Mouse (Mus musculus) CH12.LX (cell line): ENCODE data around the gene Uhrf1bp1. TPM values are rescaled to one million over a fixed set of nuclear protein-coding genes. Genes with fewer than 3 reads are reported as not detected.

Source experiments
- DNase-seq: peaks from one replicate; pipeline ENCODE4 v3.0.0-alpha.2; 2013; ENCODE audit errors: extremely low read depth
- H3K27ac ChIP-seq: 2 replicates; pipeline ENCODE4 v1.5.1; 2012; ENCODE audit warnings: low read depth, mild to moderate bottlenecking, control low read depth, moderate library complexity; ENCODE audit not compliant: insufficient read depth
- H3K27me3 ChIP-seq: replicated peaks from 2 replicates; pipeline ENCODE3; 2012; ENCODE audit warnings: inconsistent platforms
- H3K36me3 ChIP-seq, 2 experiments: replicated peaks in 1 of 2; 2 replicates each; pipeline versions ENCODE3 to v1.6.1; 2012; ENCODE audit warnings: inconsistent platforms in 1 of 2, low read length in 1 of 2, mild to moderate bottlenecking in 1 of 2, mixed read lengths in 1 of 2, moderate library complexity in 1 of 2; ENCODE audit not compliant: control insufficient read depth in 1 of 2, insufficient read depth in 1 of 2
- H3K4me1 ChIP-seq, 2 experiments: 2 replicates each; pipeline ENCODE4 v1.6.1; 2012; ENCODE audit warnings: inconsistent platforms in 1 of 2, moderate library complexity in 1 of 2; ENCODE audit not compliant: insufficient read depth in 2 of 2, control insufficient read depth in 1 of 2
- H3K4me2 ChIP-seq: 2 replicates; pipeline ENCODE4 v1.6.1; 2012; ENCODE audit warnings: low read depth, mild to moderate bottlenecking, control low read depth; ENCODE audit not compliant: poor library complexity, insufficient read depth, severe bottlenecking
- H3K4me3 ChIP-seq, 3 experiments: fragments of 150-350 bp in 1 of 3; sonication (generic) in 1 of 3; replicated peaks in 1 of 3; 2 replicates each; pipeline versions ENCODE3 to v1.5.1; 2011 to 2012; ENCODE audit warnings: low read depth in 2 of 3, low read length in 2 of 3, mild to moderate bottlenecking in 2 of 3, moderate library complexity in 2 of 3, control low read depth in 1 of 3, improper control_type of control experiment in 1 of 3, inconsistent platforms in 1 of 3, mixed read lengths in 1 of 3; ENCODE audit not compliant: poor library complexity in 1 of 3
- H3K79me2 ChIP-seq: replicated peaks from 2 replicates; pipeline ENCODE4 v1.6.1; 2012; ENCODE audit warnings: mild to moderate bottlenecking, moderate library complexity; ENCODE audit not compliant: control insufficient read depth, poor library complexity, insufficient read depth, severe bottlenecking; ENCODE audit errors: extremely low read depth
- H3K9ac ChIP-seq: 2 replicates; pipeline ENCODE4 v1.6.1; 2012; ENCODE audit warnings: low read depth, mild to moderate bottlenecking, control low read depth, moderate library complexity; ENCODE audit not compliant: insufficient read depth
- H3K9me3 ChIP-seq: replicated peaks from 2 replicates; pipeline ENCODE3; 2012; ENCODE audit warnings: low read length, inconsistent platforms, mixed read lengths
- BHLHE40 ChIP-seq: IDR thresholded peaks from 2 replicates; pipeline ENCODE4 v1.6.1; 2011; ENCODE audit warnings: mild to moderate bottlenecking, low read depth, low read length, improper control_type of control experiment
- CHD1 ChIP-seq: IDR thresholded peaks from 2 replicates; pipeline ENCODE4 v1.6.1; 2012; ENCODE audit warnings: low read depth, low read length, improper control_type of control experiment, inconsistent platforms
- CTCF ChIP-seq, 2 experiments: IDR thresholded peaks in 1 of 2; conservative IDR thresholded peaks in 1 of 2; 2 replicates each; pipeline ENCODE4 v1.5.1; 2011 to 2012; ENCODE audit warnings: low read depth in 2 of 2, low read length in 2 of 2, improper control_type of control experiment in 1 of 2, inconsistent platforms in 1 of 2, mild to moderate bottlenecking in 1 of 2, moderate library complexity in 1 of 2
- EP300 ChIP-seq: IDR thresholded peaks from 2 replicates; pipeline ENCODE4 v1.6.1; 2011; ENCODE audit warnings: low read length, improper control_type of control experiment
- ETS1 ChIP-seq: conservative IDR thresholded peaks from 2 replicates; pipeline ENCODE4 v1.6.1; 2012; ENCODE audit warnings: low read depth, mild to moderate bottlenecking, inconsistent platforms, low read length, improper control_type of control experiment, moderate library complexity
- GABPA ChIP-seq: IDR thresholded peaks from 2 replicates; pipeline ENCODE4 v1.6.1; 2012; ENCODE audit warnings: low read depth, low read length, improper control_type of control experiment, inconsistent platforms; ENCODE audit not compliant: insufficient replicate concordance
- IRF4 ChIP-seq: IDR thresholded peaks from 2 replicates; pipeline ENCODE4 v1.6.1; 2014; ENCODE audit warnings: low read depth, mild to moderate bottlenecking, inconsistent platforms, low read length, improper control_type of control experiment
- KAT2A ChIP-seq: IDR thresholded peaks from 2 replicates; pipeline ENCODE4 v1.6.1; 2012; ENCODE audit warnings: low read length, improper control_type of control experiment, inconsistent platforms; ENCODE audit not compliant: insufficient replicate concordance
- MAFK ChIP-seq: IDR thresholded peaks from 2 replicates; pipeline ENCODE4 v1.6.1; 2011; ENCODE audit warnings: low read length, improper control_type of control experiment; ENCODE audit not compliant: insufficient replicate concordance
- MAX ChIP-seq: IDR thresholded peaks from 2 replicates; pipeline ENCODE4 v1.6.1; 2011; ENCODE audit warnings: low read length, improper control_type of control experiment
- MAZ ChIP-seq: IDR thresholded peaks from 2 replicates; pipeline ENCODE4 v1.6.1; 2012; ENCODE audit warnings: low read depth, mild to moderate bottlenecking, inconsistent platforms, low read length, improper control_type of control experiment, moderate library complexity
- MXI1 ChIP-seq: IDR thresholded peaks from 2 replicates; pipeline ENCODE4 v1.6.1; 2011; ENCODE audit warnings: mild to moderate bottlenecking, low read depth, low read length, improper control_type of control experiment
- MYC ChIP-seq: IDR thresholded peaks from 2 replicates; pipeline ENCODE4 v1.6.1; 2011; ENCODE audit warnings: low read depth, mild to moderate bottlenecking, improper control_type of control experiment, low read length
- NELFE ChIP-seq: IDR thresholded peaks from 2 replicates; pipeline ENCODE4 v1.6.1; 2011; ENCODE audit warnings: low read depth, low read length, improper control_type of control experiment
- NRF1 ChIP-seq: IDR thresholded peaks from 2 replicates; pipeline ENCODE4 v1.6.1; 2014; ENCODE audit warnings: low read depth, mild to moderate bottlenecking, inconsistent platforms, low read length, improper control_type of control experiment, moderate library complexity
- PAX5 ChIP-seq: IDR thresholded peaks from 2 replicates; pipeline ENCODE4 v1.6.1; 2012; ENCODE audit warnings: low read length, inconsistent platforms, mixed read lengths
- POLR2AphosphoS2 ChIP-seq: IDR thresholded peaks from 2 replicates; pipeline ENCODE4 v1.6.1; 2011; ENCODE audit warnings: low read depth, low read length, improper control_type of control experiment
- RCOR1 ChIP-seq: conservative IDR thresholded peaks from 2 replicates; pipeline ENCODE4 v1.6.1; 2012; ENCODE audit warnings: low read depth, mild to moderate bottlenecking, inconsistent platforms, low read length, improper control_type of control experiment
- SIN3A ChIP-seq: IDR thresholded peaks from 2 replicates; pipeline ENCODE4 v1.6.1; 2012; ENCODE audit warnings: low read length, improper control_type of control experiment, inconsistent platforms
- UBTF ChIP-seq: IDR thresholded peaks from 2 replicates; pipeline ENCODE4 v1.6.1; 2012; ENCODE audit warnings: low read depth, mild to moderate bottlenecking, inconsistent platforms, low read length, improper control_type of control experiment, moderate library complexity
- USF1 ChIP-seq: IDR thresholded peaks from 2 replicates; pipeline ENCODE4 v1.6.1; 2014; ENCODE audit warnings: low read depth, mild to moderate bottlenecking, inconsistent platforms, low read length, improper control_type of control experiment
- ZC3H11A ChIP-seq: IDR thresholded peaks from 2 replicates; pipeline ENCODE4 v1.6.1; 2012; ENCODE audit warnings: low read depth, mild to moderate bottlenecking, inconsistent platforms, low read length, improper control_type of control experiment
- ZNF384 ChIP-seq: IDR thresholded peaks from 2 replicates; pipeline ENCODE4 v1.6.1; 2012; ENCODE audit warnings: low read depth, low read length, improper control_type of control experiment, inconsistent platforms
- dilution Hi-C: fragments of 300-500 bp; cut with MboI; formaldehyde crosslinking; loops from 2 replicates; pipeline ENCODE4 v1.14.3; 2020; ENCODE audit warnings: low sequenced_read_pairs; ENCODE audit not compliant: extremely low pct_unique_long_range_greater_than_20kb, extremely low pct_ligation_motif_present
- in situ Hi-C: fragments of 300-500 bp; cut with MboI; formaldehyde crosslinking; loops from 3 replicates; pipeline ENCODE4 v1.14.3; 2019; ENCODE audit warnings: low sequenced_read_pairs, low pct_ligation_motif_present, low pct_unique_long_range_greater_than_20kb, mixed read lengths
- polyA plus RNA-seq: library from polyadenylated mRNA; unstranded; fragments of >175 nt; gene quantifications from 2 replicates; pipeline ENCODE4 v1.2.1, GENCODE M21; 2012; ENCODE audit warnings: low read depth; ENCODE audit not compliant: insufficient read length
- total RNA-seq, 2 experiments: library from RNA; depleted of rRNA; stranded (reverse); fragments of 300-350 nt in 1 of 2; fragments of >200 nt in 1 of 2; gene quantifications; 2 replicates each; pipeline ENCODE4 v1.2.3; 2012 to 2014

Gene Uhrf1bp1
- total and polyA plus RNA-seq, 3 experiments: 6.0 to 13.6 (median 13.1) TPM

- in situ Hi-C loops (no loop called here), dilution Hi-C loops (no loop called here)
- peaks cover 0 to 7% of the 10 kb centered on the region in 2 experiments for H3K36me3 ChIP-seq
- no peaks in the 10 kb centered on the region for H3K9me3 ChIP-seq
- no peak overlapping the region for H3K4me2 ChIP-seq
- no peak for TF ChIP-seq MAZ
- TF ChIP-seq BHLHE40: no peak
- TF ChIP-seq EP300: no peak
- TF ChIP-seq POLR2AphosphoS2: no peak
- no peak for TF ChIP-seq SIN3A
- TF ChIP-seq MAX: no peak
- no peak for TF ChIP-seq GABPA
- no peak for TF ChIP-seq MXI1
- TF ChIP-seq IRF4: no peak
- no peak for TF ChIP-seq UBTF
- no peak for TF ChIP-seq ZC3H11A
- no peak for TF ChIP-seq CTCF (conservative IDR thresholded peaks at IDR 0.05 in 1 of 2, IDR thresholded peaks at IDR 0.05 in 1 of 2; ENCODE audit: low read depth in 2 of 2, low read length in 2 of 2)
- no peak for TF ChIP-seq KAT2A
- no peak for TF ChIP-seq PAX5
- TF ChIP-seq, all 38 proteins: peak for 0
- Histone ChIP-seq H3K79me2 (no peaks in the 10 kb centered on the region), H3K4me3 (no peak overlapping the region), H3K9ac (no peak overlapping the region), H3K27me3 (no peaks in the 10 kb centered on the region), H3K27ac (no peak overlapping the region), H3K4me1 (no peaks in the 10 kb centered on the region; a peak in 1 of 4 replicates)
- no peak for DNase-seq
These were observed 78.8 kb downstream of the Uhrf1bp1 start for GRCm38 (mm10) chr17:27935091-27935490.

DNA sequence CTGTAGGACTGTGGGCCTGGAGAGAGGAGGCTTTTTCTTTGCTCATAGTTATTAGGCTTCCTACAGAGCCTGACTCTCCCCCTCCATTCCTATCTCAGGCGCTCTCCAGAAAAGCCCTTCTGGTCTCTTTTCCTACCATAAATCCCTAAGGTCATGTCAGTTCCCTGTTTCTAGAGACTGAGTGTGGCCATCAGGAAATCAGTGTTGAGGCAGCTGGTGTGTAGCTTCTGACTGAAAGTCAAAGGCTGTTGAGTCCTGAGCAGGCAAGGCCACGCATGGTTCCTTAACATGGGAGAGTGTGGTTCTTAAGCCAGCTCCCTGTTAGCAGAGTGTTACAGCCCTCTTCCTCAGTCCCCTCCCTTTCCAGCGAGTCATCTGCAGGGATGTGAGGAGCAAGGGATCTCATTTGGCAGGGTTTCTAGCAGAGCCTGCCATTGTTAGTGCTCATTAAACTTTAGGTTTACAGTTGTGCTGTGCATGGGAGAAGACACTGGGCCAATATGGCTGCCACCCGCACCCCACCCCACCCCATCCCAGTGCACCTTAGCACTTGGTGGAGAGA lies 80.9 kb downstream of the Uhrf1bp1 start:
- H3K9me3 ChIP-seq: no peaks in the 10 kb centered on the region
- dilution Hi-C loops: no loop called here
- H3K9ac ChIP-seq: no peak overlapping the region
- H3K4me1 ChIP-seq: no peaks in the 10 kb centered on the region; a peak in 1 of 4 replicates
- no peak for TF ChIP-seq NRF1
- TF ChIP-seq MAFK: no peak
- TF ChIP-seq ETS1: no peak
- no peak for TF ChIP-seq PAX5
- no peak for TF ChIP-seq ZNF384
- TF ChIP-seq CHD1: no peak
- no peak for TF ChIP-seq NELFE
- no peak for TF ChIP-seq RCOR1
- TF ChIP-seq POLR2AphosphoS2: no peak
- TF ChIP-seq USF1: no peak
- TF ChIP-seq MAZ: no peak
- no peak for TF ChIP-seq ZC3H11A
- TF ChIP-seq MYC: no peak
- no peaks in the 10 kb centered on the region for H3K27me3 ChIP-seq
- H3K79me2 ChIP-seq: no peaks in the 10 kb centered on the region
- DNase-seq: no peak
- H3K27ac ChIP-seq: no peak overlapping the region
- in situ Hi-C loops: no loop called here
- no peak overlapping the region for H3K4me2 ChIP-seq
- H3K4me3 ChIP-seq: no peak overlapping the region
- peaks cover 0 to 7% of the 10 kb centered on the region in 2 experiments for H3K36me3 ChIP-seq
